In genomic region chr9:86630352-86630931, GRCm38 (mm10) we compare ENCODE assay signal across 23 mouse cellular contexts. TPM values are rescaled to one million over a fixed set of nuclear protein-coding genes. Genes with fewer than 3 reads are reported as not detected.
DNase-seq lines count a peak whose midpoint lies in the region; ATAC-seq and TF ChIP-seq lines count a peak whose summit lies in the region.
"Had no signal": no experiment of that assay in that cellular context is flagged by ENCODE, and none has a peak within 500 bp of the region (broad histone marks: within the 10 kb centered on the region; RNA-seq: fewer than 3 reads in every experiment).

No protein-coding gene starts in this region.

- ATAC-seq in liver, embryonic 12.5 days, result no peak
- no peak for ATAC-seq in heart, embryonic 15.5 days (replicated peaks; ENCODE audit: insufficient number of reproducible peaks, insufficient read depth, low FRiP score, low read depth)
- no peak for ATAC-seq in hindbrain, embryonic 14.5 days (ENCODE audit: low FRiP score)
- ATAC-seq: forebrain, embryonic 15.5 days; midbrain, embryonic 13.5 days had no signal

- no peaks in the 10 kb centered on the region for H3K79me2 ChIP-seq in liver, adult 2 months (ENCODE audit: control insufficient read depth, insufficient read depth, low read length)

- no peak overlapping the region for H3K27ac ChIP-seq in liver, adult 2 months (replicated peaks; ENCODE audit: insufficient read depth, low read depth, low read length)
- H3K27ac ChIP-seq in liver, embryonic 12.5 days, result no peak overlapping the region
- H3K27ac ChIP-seq in heart, embryonic 15.5 days, result peak overlapping the region; percentile 54
- H3K27ac ChIP-seq in hindbrain, embryonic 14.5 days, result no peak overlapping the region
- H3K27ac ChIP-seq: forebrain, embryonic 15.5 days; hindbrain, embryonic 10.5 days; liver, embryonic 13.5 days; lung, embryonic 15.5 days; macrophage; midbrain, embryonic 13.5 days; neural tube, embryonic 13.5 days had no signal

- DNase-seq in liver, adult 2 months (ENCODE audit: extremely low read depth, low read depth, low spot score), result peak; percentile 44
- peak; percentile 24 for DNase-seq in A20 (ENCODE audit: low read depth, low spot score)
- peak; percentile 62 for DNase-seq in Muller cell, postnatal 12 days (ENCODE audit: inconsistent ontology term)
- DNase-seq in embryo, embryonic 9.5 days (ENCODE audit: extremely low spot score), result no peak
- DNase-seq in layer of hippocampus, postnatal 10 days (ENCODE audit: low spot score in 2 of 2), result no peak
- DNase-seq in hindbrain, embryonic 14.5 days (ENCODE audit: low spot score), result no peak
- DNase-seq: cerebellum, adult 2 months; gastrocnemius, postnatal 25 days; kidney, adult 8-10 months; kidney, postnatal 36 days; layer of hippocampus, adult 9-11 months; liver, embryonic 13.5 days; right cerebral cortex, postnatal 14 days; thymus, adult 2 months had no signal

- WGBS in liver, adult 2 months, result 80% methylated on average over 5 of the region's 5 CpGs
- 71% methylated on average over 5 of the region's 5 CpGs for WGBS in liver, embryonic 12.5 days (ENCODE audit: insufficient replicate concordance)
- 59% methylated on average over 5 of the region's 5 CpGs for WGBS in heart, embryonic 15.5 days
- 79% methylated on average over 5 of the region's 5 CpGs for WGBS in hindbrain, embryonic 14.5 days

- TF ChIP-seq POLR2A in liver, adult 2 months (IDR thresholded peaks at IDR 0.05; ENCODE audit: extremely low read depth, insufficient read depth, low read length), result no peak

- TF ChIP-seq CTCF in liver, adult 2 months (IDR thresholded peaks at IDR 0.05; ENCODE audit: low read depth, low read length), result no peak

- no peak overlapping the region for H3K4me3 ChIP-seq in liver, adult 2 months (ENCODE audit: insufficient read depth, low read depth, low read length)
- no peak overlapping the region for H3K4me3 ChIP-seq in liver, embryonic 12.5 days
- no peak overlapping the region for H3K4me3 ChIP-seq in heart, embryonic 15.5 days
- H3K4me3 ChIP-seq in hindbrain, embryonic 14.5 days (replicated peaks; ENCODE audit: low read length), result no peak overlapping the region
- H3K4me3 ChIP-seq: forebrain, embryonic 15.5 days; hindbrain, embryonic 10.5 days; liver, embryonic 13.5 days; lung, embryonic 15.5 days; midbrain, embryonic 13.5 days; neural tube, embryonic 13.5 days had no signal

- H3K27me3 ChIP-seq in liver, adult 2 months (ENCODE audit: control insufficient read depth, insufficient read depth, low read length), result no peaks in the 10 kb centered on the region
- no peaks in the 10 kb centered on the region for H3K27me3 ChIP-seq in liver, embryonic 12.5 days (replicated peaks)
- no peaks in the 10 kb centered on the region for H3K27me3 ChIP-seq in heart, embryonic 15.5 days
- no peaks in the 10 kb centered on the region for H3K27me3 ChIP-seq in hindbrain, embryonic 14.5 days (ENCODE audit: control insufficient read depth, insufficient read depth, low read length)
- H3K27me3 ChIP-seq: forebrain, embryonic 15.5 days; liver, embryonic 13.5 days; lung, embryonic 15.5 days; midbrain, embryonic 13.5 days; neural tube, embryonic 13.5 days had no signal

- H3K4me2 ChIP-seq in liver, embryonic 12.5 days, result no peak overlapping the region
- H3K4me2 ChIP-seq in heart, embryonic 15.5 days, result peak overlapping the region; percentile 40
- no peak overlapping the region for H3K4me2 ChIP-seq in hindbrain, embryonic 14.5 days (replicated peaks)
- H3K4me2 ChIP-seq: forebrain, embryonic 15.5 days; liver, embryonic 13.5 days; lung, embryonic 15.5 days; midbrain, embryonic 13.5 days; neural tube, embryonic 13.5 days had no signal

- H3K9ac ChIP-seq in liver, adult 2 months (ENCODE audit: low read depth, low read length), result no peak overlapping the region
- H3K9ac ChIP-seq in liver, embryonic 12.5 days, result no peak overlapping the region
- no peak overlapping the region for H3K9ac ChIP-seq in heart, embryonic 15.5 days
- H3K9ac ChIP-seq in hindbrain, embryonic 14.5 days, result no peak overlapping the region
- H3K9ac ChIP-seq: forebrain, embryonic 15.5 days; liver, embryonic 13.5 days; lung, embryonic 15.5 days; midbrain, embryonic 13.5 days; neural tube, embryonic 13.5 days had no signal

- peaks cover 53% of the 10 kb centered on the region for H3K36me3 ChIP-seq in liver, adult 2 months (ENCODE audit: control insufficient read depth, insufficient read depth, low read length)
- no peaks in the 10 kb centered on the region for H3K36me3 ChIP-seq in liver, embryonic 12.5 days
- H3K36me3 ChIP-seq in heart, embryonic 15.5 days, result no peaks in the 10 kb centered on the region
- H3K36me3 ChIP-seq in hindbrain, embryonic 14.5 days (replicated peaks; ENCODE audit: control insufficient read depth, insufficient read depth), result no peaks in the 10 kb centered on the region
- H3K36me3 ChIP-seq: forebrain, embryonic 15.5 days; hindbrain, embryonic 10.5 days; liver, embryonic 13.5 days; lung, embryonic 15.5 days; midbrain, embryonic 13.5 days; neural tube, embryonic 13.5 days had no signal

- no peaks in the 10 kb centered on the region for H3K4me1 ChIP-seq in liver, adult 2 months (ENCODE audit: control insufficient read depth, insufficient read depth, low read length)
- no peaks in the 10 kb centered on the region for H3K4me1 ChIP-seq in liver, embryonic 12.5 days
- peaks cover 22% of the 10 kb centered on the region for H3K4me1 ChIP-seq in heart, embryonic 15.5 days (replicated peaks)
- no peaks in the 10 kb centered on the region for H3K4me1 ChIP-seq in hindbrain, embryonic 14.5 days (replicated peaks; ENCODE audit: control insufficient read depth, insufficient read depth, low read length)
- H3K4me1 ChIP-seq: hindbrain, embryonic 10.5 days; liver, embryonic 13.5 days; midbrain, embryonic 13.5 days; neural tube, embryonic 13.5 days had no signal

- no peaks in the 10 kb centered on the region for H3K9me3 ChIP-seq in liver, embryonic 12.5 days (replicated peaks)
- H3K9me3 ChIP-seq in heart, embryonic 15.5 days (replicated peaks), result no peaks in the 10 kb centered on the region
- H3K9me3 ChIP-seq in hindbrain, embryonic 14.5 days (ENCODE audit: control insufficient read depth, low read length), result no peaks in the 10 kb centered on the region
- H3K9me3 ChIP-seq: forebrain, embryonic 15.5 days; G1E; hindbrain, embryonic 10.5 days; liver, embryonic 13.5 days; lung, embryonic 15.5 days; midbrain, embryonic 13.5 days; neural tube, embryonic 13.5 days had no signal

RNA-seq across cellular contexts. Expression of gene Rwdd2a, which starts 58.7 kb away (rescaled TPM):
- total RNA-seq in liver, adult 2 months (2014; rRNA removed), result 0.20 TPM in 1 of 2 replicates, not detected in the other
- polyA plus RNA-seq in liver, adult 2 months (2012; rRNA removed), result 0.11 TPM in 1 of 2 replicates, not detected in the other
- polyA plus RNA-seq in liver, embryonic 12.5 days (2016; fragmentation: Nextera tagmentation; extraction: Ambion mirVana), result 1.6 and 2.1 TPM in 2 replicates
- polyA plus RNA-seq in heart, embryonic 15.5 days (2015; fragmentation: Nextera tagmentation; extraction: Ambion mirVana), result 3.6 and 3.7 TPM in 2 replicates
- total RNA-seq in layer of hippocampus, postnatal 10 days (2021), result 10 to 100 TPM; 38.2 to 41.7 TPM
- polyA plus RNA-seq in hindbrain, embryonic 14.5 days (2014; fragmentation: Nextera tagmentation; extraction: Ambion mirVana), result 26.6 and 31.7 TPM in 2 replicates

RNA-seq across cellular contexts. Expression of gene Pgm3, which starts 58.8 kb away (rescaled TPM):
- total RNA-seq in liver, adult 2 months (2014; rRNA removed), result 13.3 and 16.5 TPM in 2 replicates
- 3.7 TPM in 2 replicates for polyA plus RNA-seq in liver, adult 2 months (2012; rRNA removed)
- polyA plus RNA-seq in liver, embryonic 12.5 days (2016; fragmentation: Nextera tagmentation; extraction: Ambion mirVana), result 17.4 and 17.7 TPM in 2 replicates
- polyA plus RNA-seq in heart, embryonic 15.5 days (2015; fragmentation: Nextera tagmentation; extraction: Ambion mirVana), result 17.5 and 22.0 TPM in 2 replicates
- 10 to 100 TPM; 21.3 to 23.4 TPM for total RNA-seq in layer of hippocampus, postnatal 10 days (2021)
- polyA plus RNA-seq in hindbrain, embryonic 14.5 days (2014; fragmentation: Nextera tagmentation; extraction: Ambion mirVana), result 33.3 and 38.6 TPM in 2 replicates

Comparison
In these comparisons a context has a peak if more than half of its experiments do, and no peak if none do; other contexts are left out.
1. DNase-seq: peak in liver, adult 2 months (single experiment), A20 (single experiment) and Muller cell, postnatal 12 days (single experiment); none in embryo, embryonic 9.5 days (single experiment), layer of hippocampus, postnatal 10 days (0 of 2) and hindbrain, embryonic 14.5 days (single experiment).